Mouse (Mus musculus) spleen, adult 2 months (tissue): Measurements from ENCODE around the gene Gm28051.

Experiments used
- CTCF ChIP-seq: fragments of 200-500 bp; IDR thresholded peaks from 2 replicates; pipeline ENCODE4 v1.5.1; 2011; ENCODE audit warnings: mild to moderate bottlenecking, inconsistent platforms; ENCODE audit not compliant: insufficient read depth, insufficient read length, insufficient replicate concordance; ENCODE audit errors: extremely low read depth
- POLR2A ChIP-seq: fragments of 200-500 bp; IDR thresholded peaks from 2 replicates; pipeline ENCODE4 v1.6.1; 2011; ENCODE audit warnings: low read depth, low read length, inconsistent platforms

DNA sequence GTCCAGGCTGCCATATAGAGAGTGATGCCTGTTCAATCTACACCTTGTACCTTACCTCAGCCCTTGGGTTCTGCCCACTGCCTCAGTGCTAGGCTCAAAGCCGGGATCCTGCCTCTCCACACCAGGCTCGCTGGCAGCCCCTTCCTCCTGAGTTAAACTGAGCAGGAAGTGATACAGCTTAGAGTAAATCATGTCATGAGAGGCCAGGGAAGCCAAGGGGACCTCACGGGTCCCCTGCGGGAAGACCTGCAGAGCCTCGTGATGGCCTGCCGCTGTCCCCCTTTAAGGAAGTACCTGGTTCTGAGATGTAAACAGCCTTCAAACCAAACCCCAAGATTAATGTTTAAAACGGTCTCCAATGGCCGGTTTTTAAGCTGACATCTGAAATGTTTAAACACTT is 85.4 kb downstream of the Gm28051 start:
- TF ChIP-seq CTCF = no peak
- no peak for TF ChIP-seq POLR2A
